Mouse (Mus musculus) embryonic fibroblast, embryonic 13.5 days (primary cell): ENCODE data around the gene Ube2z.

Experiments used
- CTCF ChIP-seq: IDR thresholded peaks from 2 replicates; pipeline ENCODE4 v1.5.1; 2011; ENCODE audit warnings: mild to moderate bottlenecking, control low read depth, low read length, moderate library complexity, borderline replicate concordance; ENCODE audit not compliant: insufficient read depth
- POLR2A ChIP-seq: IDR thresholded peaks from 2 replicates; pipeline ENCODE4 v1.6.1; 2011; ENCODE audit warnings: low read depth, mild to moderate bottlenecking, control low read depth, low read length, moderate library complexity

GRCm38 (mm10) chr11:96011982-96012381 lies 53.2 kb downstream of the Ube2z start:
- no peak for TF ChIP-seq CTCF
- no peak for TF ChIP-seq POLR2A
